Mouse (Mus musculus): Measurements from ENCODE around the gene Ralgapb. TPM values are rescaled to one million over a fixed set of nuclear protein-coding genes. Genes with fewer than 3 reads are reported as not detected.
A peak's percentile ranks its signal among the peaks of the same experiment; 100 is the strongest.

Ralgapb gene
- polyA plus RNA-seq, 1 experiment: 25.6 TPM

DNA sequence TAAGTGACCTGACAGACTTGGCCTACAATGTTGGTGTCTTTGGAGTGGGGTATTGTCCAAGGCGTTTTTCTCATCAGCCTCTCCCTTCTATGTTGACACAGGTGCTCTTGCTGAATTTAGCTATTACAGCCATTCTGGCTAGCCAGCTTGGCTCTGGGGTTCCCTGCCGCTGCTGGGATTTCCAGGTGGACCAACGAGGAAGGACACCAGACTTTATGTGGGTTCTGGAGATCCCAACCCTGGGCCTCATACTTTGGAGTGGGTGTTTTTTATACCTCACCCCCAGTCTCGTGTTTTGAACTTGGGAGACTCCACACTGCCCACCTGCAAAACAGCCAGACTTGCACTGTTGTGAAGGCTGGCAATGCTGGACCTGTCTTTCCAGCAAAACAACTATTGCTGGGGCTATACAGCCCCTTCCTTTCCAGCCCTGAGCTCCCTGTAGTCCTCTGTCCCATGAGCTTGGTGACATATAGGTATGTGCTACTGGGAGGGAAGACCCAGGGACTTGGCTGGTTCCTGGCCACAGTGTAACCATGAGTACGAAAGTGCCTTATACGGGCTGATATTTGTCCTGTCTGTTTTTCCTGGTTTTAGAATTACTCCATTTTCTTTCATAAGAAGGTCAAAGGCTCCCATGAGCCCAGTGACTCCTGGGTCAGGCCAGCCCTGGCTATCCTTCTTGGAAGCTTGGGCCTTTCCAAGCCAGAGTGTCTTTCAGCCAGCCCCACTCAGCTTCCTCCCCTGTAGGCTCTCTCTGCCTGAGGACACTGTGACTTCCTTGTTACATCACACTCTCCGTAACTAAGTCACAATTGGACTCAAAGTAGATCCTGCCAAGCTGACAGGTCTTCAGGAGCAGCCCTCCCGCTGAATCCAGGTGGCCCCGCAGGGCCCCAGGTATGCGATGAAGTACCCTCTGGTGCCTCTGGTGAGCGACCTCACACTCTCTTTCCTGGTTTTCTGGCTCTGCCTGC is 92.5 kb downstream of the Ralgapb start, which contains the start of gene Adig:
Adig (plus strand) TSS at position 777 of the 977 bp plus-strand sequence.
- no peaks in the 10 kb centered on the region; the same call in 1 of the 2 replicates for H3K36me3 ChIP-seq (ENCODE audit: control insufficient read depth, insufficient read depth, low read length)
- H3K4me3 ChIP-seq (ENCODE audit: insufficient read depth, low read depth, low read length): no peak within 1 kb of the TSS
- WGBS: 71% methylated on average over 11 of the region's 11 CpGs
- H3K27me3 ChIP-seq (replicated peaks; ENCODE audit: control insufficient read depth, insufficient read depth, low read length): no peaks in the 10 kb centered on the region
- TF ChIP-seq CTCF (conservative IDR thresholded peaks at IDR 0.05; ENCODE audit: insufficient read depth, insufficient read length, low read depth, low read length) (no peak), POLR2A (IDR thresholded peaks at IDR 0.05; ENCODE audit: low read depth, low read length) (no peak)
- no peak within 1 kb of the TSS for H3K27ac ChIP-seq (ENCODE audit: insufficient read depth, low read depth, low read length)
- DNase-seq: peak; percentile 5
- H3K4me1 ChIP-seq (ENCODE audit: control insufficient read depth, insufficient read depth, low read length): no peaks in the 10 kb centered on the region

GRCm38 (mm10) chr2:158503226-158503625 is 93.6 kb downstream of the Ralgapb start:
- H3K4me1 ChIP-seq (ENCODE audit: control insufficient read depth, insufficient read depth, low read length): no peaks in the 10 kb centered on the region
- no peak overlapping the region for H3K27ac ChIP-seq (ENCODE audit: insufficient read depth, low read depth, low read length)
- no peak for DNase-seq
- H3K36me3 ChIP-seq (ENCODE audit: control insufficient read depth, insufficient read depth, low read length): no peaks in the 10 kb centered on the region
- 87% methylated on average over 7 of the region's 7 CpGs for WGBS
- no peak overlapping the region for H3K4me3 ChIP-seq (ENCODE audit: insufficient read depth, low read depth, low read length)
- no peaks in the 10 kb centered on the region for H3K27me3 ChIP-seq (replicated peaks; ENCODE audit: control insufficient read depth, insufficient read depth, low read length)
- TF ChIP-seq POLR2A (IDR thresholded peaks at IDR 0.05; ENCODE audit: low read depth, low read length): no peak
- no peak for TF ChIP-seq CTCF (conservative IDR thresholded peaks at IDR 0.05; ENCODE audit: insufficient read depth, insufficient read length, low read depth, low read length)

DNA sequence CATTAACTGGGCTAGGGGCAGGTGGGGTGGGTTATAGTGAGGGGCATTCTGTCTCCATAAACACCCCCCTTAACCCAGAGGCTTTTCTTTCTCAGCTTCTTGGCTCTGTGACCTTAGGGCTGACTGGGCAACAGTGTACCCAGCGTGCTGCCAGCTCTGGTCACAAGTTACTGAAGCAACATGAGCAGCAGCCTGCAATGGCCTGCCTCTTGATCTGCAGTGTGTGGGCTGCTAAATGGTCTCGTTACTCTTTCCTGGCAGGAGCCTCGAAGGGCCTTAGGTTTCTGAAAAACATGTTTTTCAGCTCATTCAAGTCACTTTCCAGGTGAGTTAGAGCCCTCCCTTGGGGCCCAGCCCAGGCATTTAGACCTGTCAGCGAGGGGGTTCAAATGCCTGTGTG is 94.0 kb downstream of the Ralgapb start:
- Histone ChIP-seq H3K4me3 (ENCODE audit: insufficient read depth, low read depth, low read length) (no peak overlapping the region), H3K27me3 (replicated peaks; ENCODE audit: control insufficient read depth, insufficient read depth, low read length) (no peaks in the 10 kb centered on the region), H3K4me1 (ENCODE audit: control insufficient read depth, insufficient read depth, low read length) (no peaks in the 10 kb centered on the region), H3K27ac (ENCODE audit: insufficient read depth, low read depth, low read length) (no peak overlapping the region), H3K36me3 (ENCODE audit: control insufficient read depth, insufficient read depth, low read length) (no peaks in the 10 kb centered on the region)
- DNase-seq: no peak
- no peak for TF ChIP-seq CTCF (conservative IDR thresholded peaks at IDR 0.05; ENCODE audit: insufficient read depth, insufficient read length, low read depth, low read length)
- TF ChIP-seq POLR2A (IDR thresholded peaks at IDR 0.05; ENCODE audit: low read depth, low read length): no peak
- WGBS: 54% methylated on average over 4 of the region's 4 CpGs

DNA sequence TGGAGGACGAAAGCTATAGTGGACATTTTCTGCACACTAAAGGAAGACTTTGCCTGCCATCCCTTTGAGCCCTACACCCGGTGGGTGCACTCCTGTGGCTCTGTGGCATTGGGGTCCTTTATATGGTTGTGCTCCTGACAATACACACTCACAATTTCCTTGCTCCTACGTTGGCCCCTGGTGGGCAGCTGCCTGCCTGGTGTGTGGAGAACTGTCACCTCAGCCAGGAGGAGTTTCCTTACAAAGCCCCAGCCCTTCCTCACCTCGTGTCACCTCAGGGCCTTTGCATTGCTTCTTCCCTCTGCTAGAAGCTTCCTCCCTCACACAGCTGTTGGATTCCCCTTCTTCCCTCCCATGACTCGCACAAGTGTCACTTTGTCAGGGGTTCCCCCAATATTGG is 96.8 kb downstream of the Ralgapb start:
- no peaks in the 10 kb centered on the region for H3K27me3 ChIP-seq (replicated peaks; ENCODE audit: control insufficient read depth, insufficient read depth, low read length)
- no peaks in the 10 kb centered on the region for H3K36me3 ChIP-seq (ENCODE audit: control insufficient read depth, insufficient read depth, low read length)
- no peak overlapping the region for H3K4me3 ChIP-seq (ENCODE audit: insufficient read depth, low read depth, low read length)
- no peak overlapping the region for H3K27ac ChIP-seq (ENCODE audit: insufficient read depth, low read depth, low read length)
- no peaks in the 10 kb centered on the region for H3K4me1 ChIP-seq (ENCODE audit: control insufficient read depth, insufficient read depth, low read length)
- TF ChIP-seq CTCF (conservative IDR thresholded peaks at IDR 0.05; ENCODE audit: insufficient read depth, insufficient read length, low read depth, low read length): no peak
- no peak for TF ChIP-seq POLR2A (IDR thresholded peaks at IDR 0.05; ENCODE audit: low read depth, low read length)
- no peak for DNase-seq
- WGBS: 80% methylated on average over 5 of the region's 5 CpGs

DNA sequence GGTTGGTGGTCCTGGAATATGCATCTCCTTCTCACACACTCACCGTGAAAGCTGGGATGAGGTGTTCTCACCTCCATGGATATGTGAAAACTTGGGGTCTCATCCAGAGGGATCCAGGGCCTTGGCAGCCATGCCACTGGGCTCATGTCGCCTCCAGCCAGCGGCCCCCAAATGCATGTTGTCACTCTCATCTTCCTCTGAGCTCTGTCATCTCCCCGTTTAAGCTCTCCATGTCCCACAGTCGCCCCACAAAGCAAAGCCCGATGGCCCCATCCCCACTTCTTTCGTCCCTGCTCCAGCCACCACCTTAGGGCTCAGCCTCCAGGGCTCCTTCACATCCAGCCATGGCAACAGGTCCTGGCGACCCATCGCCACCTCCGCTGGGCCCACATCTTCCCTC is 97.4 kb downstream of the Ralgapb start:
- H3K27me3 ChIP-seq (replicated peaks; ENCODE audit: control insufficient read depth, insufficient read depth, low read length): no peaks in the 10 kb centered on the region
- no peaks in the 10 kb centered on the region for H3K4me1 ChIP-seq (ENCODE audit: control insufficient read depth, insufficient read depth, low read length)
- WGBS: 94% methylated on average over 10 of the region's 10 CpGs
- DNase-seq: no peak
- no peak overlapping the region for H3K4me3 ChIP-seq (ENCODE audit: insufficient read depth, low read depth, low read length)
- TF ChIP-seq CTCF (conservative IDR thresholded peaks at IDR 0.05; ENCODE audit: insufficient read depth, insufficient read length, low read depth, low read length) (no peak), POLR2A (IDR thresholded peaks at IDR 0.05; ENCODE audit: low read depth, low read length) (no peak)
- no peak overlapping the region for H3K27ac ChIP-seq (ENCODE audit: insufficient read depth, low read depth, low read length)
- H3K36me3 ChIP-seq (ENCODE audit: control insufficient read depth, insufficient read depth, low read length): no peaks in the 10 kb centered on the region

GRCm38 (mm10) chr2:158510665-158511064 is 101.0 kb downstream of the Ralgapb start:
- WGBS: 43% methylated on average over 6 of the region's 6 CpGs
- no peaks in the 10 kb centered on the region for H3K4me1 ChIP-seq (ENCODE audit: control insufficient read depth, insufficient read depth, low read length)

GRCm38 (mm10) chr2:158512528-158512927 is 102.9 kb downstream of the Ralgapb start, which contains the start of gene Arhgap40:
Gene Arhgap40 (plus strand): TSS chr2:158512796.
- Histone ChIP-seq H3K4me1 (ENCODE audit: control insufficient read depth, insufficient read depth, low read length) (no peaks in the 10 kb centered on the region), H3K4me3 (ENCODE audit: insufficient read depth, low read depth, low read length) (no peak within 1 kb of the TSS), H3K36me3 (ENCODE audit: control insufficient read depth, insufficient read depth, low read length) (no peaks in the 10 kb centered on the region), H3K27ac (ENCODE audit: insufficient read depth, low read depth, low read length) (no peak within 1 kb of the TSS), H3K27me3 (replicated peaks; ENCODE audit: control insufficient read depth, insufficient read depth, low read length) (no peaks in the 10 kb centered on the region)
- no peak for DNase-seq
- TF ChIP-seq CTCF (conservative IDR thresholded peaks at IDR 0.05; ENCODE audit: insufficient read depth, insufficient read length, low read depth, low read length) (no peak), POLR2A (IDR thresholded peaks at IDR 0.05; ENCODE audit: low read depth, low read length) (no peak)
- WGBS: 71% methylated on average over 10 of the region's 10 CpGs

More at GRCm38 (mm10) chr2:158510665-158511064, 101.0 kb downstream of the Ralgapb start:
- DNase-seq: peak; percentile 60
- TF ChIP-seq CTCF (conservative IDR thresholded peaks at IDR 0.05; ENCODE audit: insufficient read depth, insufficient read length, low read depth, low read length): no peak
- TF ChIP-seq POLR2A (IDR thresholded peaks at IDR 0.05; ENCODE audit: low read depth, low read length): no peak
- Histone ChIP-seq H3K27ac (ENCODE audit: insufficient read depth, low read depth, low read length) (no peak overlapping the region), H3K27me3 (replicated peaks; ENCODE audit: control insufficient read depth, insufficient read depth, low read length) (no peaks in the 10 kb centered on the region), H3K4me3 (ENCODE audit: insufficient read depth, low read depth, low read length) (no peak overlapping the region), H3K36me3 (ENCODE audit: control insufficient read depth, insufficient read depth, low read length) (no peaks in the 10 kb centered on the region)
